Mouse (Mus musculus): ENCODE results near the gene Plin3. TPM values are rescaled to one million over a fixed set of nuclear protein-coding genes. Genes with fewer than 3 reads are reported as not detected.

Plin3 gene
- polyA plus RNA-seq, 1 experiment from 2014 or later: 82.5 TPM

- CTCF ChIA-PET: interaction anchor here (0.7 to 3.1 kb wide), 27 partner anchors 8 to 180 kb away, joined by 3 to 24 read pairs (median 5); partner anchors contain the start of genes Dpp9 and Ticam1
- DNase-seq (ENCODE audit: low read depth, low spot score) (peak; percentile 84), ATAC-seq (peak; percentile 86)
- in situ Hi-C loops (cut with MboI; ENCODE audit: low pct_unique_long_range_greater_than_20kb): loop anchor here (10.0 kb wide), 1 partner anchor 51 kb away; no protein-coding TSS in a partner anchor
- no peaks in the 10 kb centered on the region for H3K27me3 ChIP-seq
- POLR2A ChIA-PET: interaction anchor here (0.6 to 1.7 kb wide), 4 partner anchors 32 to 59 kb away, joined by 3 to 4 read pairs (median 4); no protein-coding TSS in a partner anchor
- TF ChIP-seq CTCF (IDR thresholded peaks at IDR 0.05): no peak
Measured at GRCm38 (mm10) chr17:56255863-56256238, 36.8 kb downstream of the Plin3 start.

GRCm38 (mm10) chr17:56255429-56255828, 37.2 kb downstream of the Plin3 start:
- POLR2A ChIA-PET: interaction anchor here (0.9 to 1.7 kb wide), 3 partner anchors 36 to 59 kb away, joined by 3 to 4 read pairs (median 3); no protein-coding TSS in a partner anchor
- TF ChIP-seq CTCF (IDR thresholded peaks at IDR 0.05): no peak
- ATAC-seq (no peak), DNase-seq (ENCODE audit: low read depth, low spot score) (no peak)
- in situ Hi-C loops (cut with MboI; ENCODE audit: low pct_unique_long_range_greater_than_20kb): loop anchor here (10.0 kb wide), 1 partner anchor 51 kb away; no protein-coding TSS in a partner anchor
- H3K27me3 ChIP-seq: no peaks in the 10 kb centered on the region
- CTCF ChIA-PET: interaction anchor here (0.7 to 3.1 kb wide), 28 partner anchors 9 to 180 kb away, joined by 3 to 24 read pairs (median 5); partner anchors contain the start of genes Dpp9 and Ticam1

- ChIA-PET POLR2A (interaction anchor here (0.6 kb wide), 1 partner anchor 147 kb away, joined by 3 read pairs; no protein-coding TSS in a partner anchor), CTCF (interaction anchor here (0.5 to 3.1 kb wide), 20 partner anchors 8 to 128 kb away, joined by 3 to 24 read pairs (median 5); partner anchors contain the start of genes Dpp9 and Ticam1)
- ATAC-seq (no peak), DNase-seq (ENCODE audit: low read depth, low spot score) (no peak)
- in situ Hi-C loops (cut with MboI; ENCODE audit: low pct_unique_long_range_greater_than_20kb): loop anchor here (5.0 to 10.0 kb wide), 2 partner anchors 50 to 122 kb away; no protein-coding TSS in a partner anchor
- no peaks in the 10 kb centered on the region for H3K27me3 ChIP-seq
- TF ChIP-seq CTCF (IDR thresholded peaks at IDR 0.05): no peak
Measured at GRCm38 (mm10) chr17:56254695-56255094, 38.0 kb downstream of the Plin3 start.

- POLR2A ChIA-PET: interaction anchor here (0.7 kb wide), 1 partner anchor 32 kb away, joined by 3 read pairs; no protein-coding TSS in a partner anchor
- DNase-seq (ENCODE audit: low read depth, low spot score) (no peak), ATAC-seq (no peak)
- H3K27me3 ChIP-seq: peaks cover 12% of the 10 kb centered on the region
- CTCF ChIA-PET: interaction anchor here (0.6 to 1.3 kb wide), 4 partner anchors 12 to 92 kb away, joined by 3 to 4 read pairs (median 4); no protein-coding TSS in a partner anchor
- peak; percentile 75 for TF ChIP-seq CTCF (IDR thresholded peaks at IDR 0.05)
- in situ Hi-C loops (cut with MboI; ENCODE audit: low pct_unique_long_range_greater_than_20kb): loop anchor here (5.0 to 10.0 kb wide), 2 partner anchors 46 to 119 kb away; no protein-coding TSS in a partner anchor
Measured at GRCm38 (mm10) chr17:56251136-56251829, 41.4 kb downstream of the Plin3 start.

GRCm38 (mm10) chr17:56245608-56246007, 47.1 kb downstream of the Plin3 start:
- in situ Hi-C loops (cut with MboI; ENCODE audit: low pct_unique_long_range_greater_than_20kb): no loop called here
- ChIA-PET CTCF (interaction anchor here (1.7 kb wide), 1 partner anchor 10 kb away, joined by 5 read pairs; no protein-coding TSS in a partner anchor), POLR2A (no interaction called here)
- H3K27me3 ChIP-seq: peaks cover 26% of the 10 kb centered on the region
- no peak for TF ChIP-seq CTCF (IDR thresholded peaks at IDR 0.05)
- ATAC-seq (no peak), DNase-seq (ENCODE audit: low read depth, low spot score) (no peak)

GRCm38 (mm10) chr17:56241541-56242401, 50.9 kb downstream of the Plin3 start:
- TF ChIP-seq CTCF (IDR thresholded peaks at IDR 0.05): no peak
- CTCF ChIA-PET: interaction anchor here (1.4 kb wide), 2 partner anchors 14 to 84 kb away, joined by 3 read pairs; no protein-coding TSS in a partner anchor
- DNase-seq (ENCODE audit: low read depth, low spot score) (no peak), ATAC-seq (peak; percentile 73)
- in situ Hi-C loops (cut with MboI; ENCODE audit: low pct_unique_long_range_greater_than_20kb): no loop called here
- H3K27me3 ChIP-seq: peaks cover 20% of the 10 kb centered on the region
- POLR2A ChIA-PET: no interaction called here

- in situ Hi-C loops (cut with MboI; ENCODE audit: low pct_unique_long_range_greater_than_20kb): no loop called here
- peaks cover 8% of the 10 kb centered on the region for H3K27me3 ChIP-seq
- CTCF ChIA-PET: no interaction called here
- no peak for TF ChIP-seq CTCF (IDR thresholded peaks at IDR 0.05)
- POLR2A ChIA-PET: interaction anchor here (0.7 kb wide), 1 partner anchor 42 kb away, joined by 3 read pairs; no protein-coding TSS in a partner anchor
- no peak for ATAC-seq
- DNase-seq (ENCODE audit: low read depth, low spot score): no peak
Measured at GRCm38 (mm10) chr17:56233818-56234469, 58.7 kb downstream of the Plin3 start.

- ChIA-PET POLR2A (interaction anchor here (0.7 kb wide), 1 partner anchor 41 kb away, joined by 3 read pairs; no protein-coding TSS in a partner anchor), CTCF (no interaction called here)
- in situ Hi-C loops (cut with MboI; ENCODE audit: low pct_unique_long_range_greater_than_20kb): no loop called here
- TF ChIP-seq CTCF (IDR thresholded peaks at IDR 0.05): no peak
- ATAC-seq (no peak), DNase-seq (ENCODE audit: low read depth, low spot score) (no peak)
- H3K27me3 ChIP-seq: peaks cover 8% of the 10 kb centered on the region
Measured at GRCm38 (mm10) chr17:56233389-56233788, 59.3 kb downstream of the Plin3 start.

- ATAC-seq (no peak), DNase-seq (ENCODE audit: low read depth, low spot score) (no peak)
- TF ChIP-seq CTCF (IDR thresholded peaks at IDR 0.05): no peak
- peaks cover 14% of the 10 kb centered on the region for H3K27me3 ChIP-seq
- CTCF ChIA-PET: no interaction called here
- POLR2A ChIA-PET: no interaction called here
- in situ Hi-C loops (cut with MboI; ENCODE audit: low pct_unique_long_range_greater_than_20kb): no loop called here
Measured at GRCm38 (mm10) chr17:56229943-56230342, 62.7 kb downstream of the Plin3 start.

Other genes with a start within 250 kb of the Plin3 start
- 66.0 TPM for gene Ubxn6, start 217.8 kb downstream of the Plin3 start, polyA plus RNA-seq (2021)
- gene Hdgfl2, start 213.2 kb downstream of the Plin3 start, polyA plus RNA-seq (2021): 117 TPM
- 7.1 TPM for gene Plin4, start 183.1 kb downstream of the Plin3 start, polyA plus RNA-seq (2021)
- 0.55 TPM for gene Plin5, start 175.3 kb downstream of the Plin3 start, polyA plus RNA-seq (2021)
- 0.08 TPM for gene Lrg1, start 170.9 kb downstream of the Plin3 start, polyA plus RNA-seq (2021)
- 2.0 TPM for gene Sema6b, start 152.5 kb downstream of the Plin3 start, polyA plus RNA-seq (2021)
- gene Tnfaip8l1, start 130.4 kb downstream of the Plin3 start, polyA plus RNA-seq (2021): 2.0 TPM
- 96.5 TPM for gene Mydgf, start 109.0 kb downstream of the Plin3 start, polyA plus RNA-seq (2021)
- 58.5 TPM for gene Dpp9, start 74.0 kb downstream of the Plin3 start, polyA plus RNA-seq (2021)
- gene Fem1a, start 36.1 kb downstream of the Plin3 start, polyA plus RNA-seq (2021): 17.2 TPM
- 23.9 TPM for gene Ticam1, start 16.1 kb downstream of the Plin3 start, polyA plus RNA-seq (2021)
- not detected for gene Arrdc5, start 7.4 kb upstream of the Plin3 start, polyA plus RNA-seq (2021)
- gene Uhrf1, start 10.4 kb upstream of the Plin3 start, polyA plus RNA-seq (2021): 44.3 TPM
- 29.1 TPM for gene Kdm4b, start 33.2 kb upstream of the Plin3 start, polyA plus RNA-seq (2021)
- gene Ptprs, start 183.6 kb upstream of the Plin3 start, polyA plus RNA-seq (2021): 240 TPM
- gene Znrf4, start 219.6 kb upstream of the Plin3 start, polyA plus RNA-seq (2021): not detected